Mouse (Mus musculus) small intestine, adult 2 months (tissue): ENCODE results near the gene Rapgef3. TPM values are rescaled to one million over a fixed set of nuclear protein-coding genes. Genes with fewer than 3 reads are reported as not detected.

Source experiments
- H3K27ac ChIP-seq: fragments of 200-500 bp; 2 replicates; pipeline ENCODE4 v1.5.1; 2012; ENCODE audit warnings: low read depth, low read length, control low read depth, inconsistent platforms; ENCODE audit not compliant: insufficient read depth
- H3K27me3 ChIP-seq: fragments of 200-500 bp; 2 replicates; pipeline ENCODE4 v1.6.1; 2012; ENCODE audit warnings: mild to moderate bottlenecking, moderate library complexity, low read length, inconsistent platforms; ENCODE audit not compliant: control insufficient read depth, insufficient read depth
- H3K36me3 ChIP-seq: fragments of 200-500 bp; 2 replicates; pipeline ENCODE4 v1.6.1; 2012; ENCODE audit warnings: mild to moderate bottlenecking, low read length, control low read depth, inconsistent platforms; ENCODE audit not compliant: control insufficient read depth, insufficient read depth
- H3K4me1 ChIP-seq: fragments of 200-500 bp; 2 replicates; pipeline ENCODE4 v1.6.1; 2012; ENCODE audit warnings: low read length, inconsistent platforms, mixed read lengths; ENCODE audit not compliant: control insufficient read depth, insufficient read depth, insufficient read length
- H3K4me3 ChIP-seq: fragments of 200-500 bp; 2 replicates; pipeline ENCODE4 v1.5.1; 2012; ENCODE audit warnings: low read depth, mild to moderate bottlenecking, control low read depth, inconsistent platforms, low read length, moderate library complexity
- CTCF ChIP-seq: fragments of 200-500 bp; IDR thresholded peaks from 2 replicates; pipeline ENCODE4 v1.5.1; 2012; ENCODE audit warnings: low read depth, mild to moderate bottlenecking, control low read depth, inconsistent platforms, low read length, moderate library complexity, mixed read lengths; ENCODE audit not compliant: insufficient replicate concordance, insufficient read length; ENCODE audit errors: extremely low read depth
- POLR2A ChIP-seq: fragments of 200-500 bp; IDR thresholded peaks from 2 replicates; pipeline ENCODE4 v1.6.1; 2012; ENCODE audit warnings: low read depth, mild to moderate bottlenecking, control low read depth, inconsistent platforms, low read length, moderate library complexity
- WGBS: fragments of 180-500 bp; shearing (Covaris S2); methylation state at CpG from one replicate; pipeline ENCODE4 v1.1.7; 2018; 5-methylcytosine and 5-hydroxymethylcytosine counted together
- polyA plus RNA-seq: library from polyadenylated mRNA; depleted of rRNA; stranded (reverse); fragments of >200 nt; gene quantifications from 2 replicates; pipeline ENCODE4 v1.2.3, GENCODE M21; 2012

Rapgef3 gene
- polyA plus RNA-seq, 1 experiment, result 17.1 TPM

- 38% methylated on average over 10 of the region's 10 CpGs for WGBS
- Histone ChIP-seq H3K27ac (no peak overlapping the region), H3K36me3 (no peaks in the 10 kb centered on the region), H3K27me3 (no peaks in the 10 kb centered on the region), H3K4me1 (peaks cover 11% of the 10 kb centered on the region; the same call in 1 of the 2 replicates), H3K4me3 (no peak overlapping the region)
- TF ChIP-seq POLR2A (no peak), CTCF (no peak)
Measured at GRCm38 (mm10) chr15:97746278-97746677, 21.5 kb downstream of the Rapgef3 start.

GRCm38 (mm10) chr15:97745331-97745730, 22.4 kb downstream of the Rapgef3 start:
- no peak overlapping the region for H3K27ac ChIP-seq
- WGBS, result 48% methylated on average over 10 of the region's 10 CpGs
- TF ChIP-seq CTCF, result no peak
- TF ChIP-seq POLR2A, result no peak
- H3K4me1 ChIP-seq, result peaks cover 6% of the 10 kb centered on the region; the same call in 1 of the 2 replicates
- H3K27me3 ChIP-seq, result no peaks in the 10 kb centered on the region
- no peaks in the 10 kb centered on the region for H3K36me3 ChIP-seq
- H3K4me3 ChIP-seq, result no peak overlapping the region

- H3K27ac ChIP-seq, result no peak overlapping the region
- H3K4me3 ChIP-seq, result no peak overlapping the region
- 66% methylated on average over 10 of the region's 10 CpGs for WGBS
- no peaks in the 10 kb centered on the region for H3K36me3 ChIP-seq
- TF ChIP-seq CTCF (no peak), POLR2A (no peak)
- peaks cover 5% of the 10 kb centered on the region; the same call in 1 of the 2 replicates for H3K4me1 ChIP-seq
- no peaks in the 10 kb centered on the region for H3K27me3 ChIP-seq
Measured at GRCm38 (mm10) chr15:97744930-97745329, 22.8 kb downstream of the Rapgef3 start.

GRCm38 (mm10) chr15:97743961-97744525, 23.7 kb downstream of the Rapgef3 start:
- TF ChIP-seq POLR2A (no peak), CTCF (no peak)
- Histone ChIP-seq H3K27me3 (no peaks in the 10 kb centered on the region), H3K4me1 (peaks cover 5% of the 10 kb centered on the region; the same call in 1 of the 2 replicates), H3K27ac (no peak overlapping the region), H3K36me3 (no peaks in the 10 kb centered on the region), H3K4me3 (no peak overlapping the region)
- WGBS, result 65% methylated on average over 12 of the region's 12 CpGs

- Histone ChIP-seq H3K27ac (no peak overlapping the region), H3K4me3 (no peak overlapping the region), H3K36me3 (no peaks in the 10 kb centered on the region), H3K27me3 (no peaks in the 10 kb centered on the region), H3K4me1 (peaks cover 5% of the 10 kb centered on the region; the same call in 1 of the 2 replicates)
- WGBS, result 70% methylated on average over 5 of the region's 5 CpGs
- TF ChIP-seq POLR2A (no peak), CTCF (no peak)
Measured at GRCm38 (mm10) chr15:97743210-97743609, 24.6 kb downstream of the Rapgef3 start.

GRCm38 (mm10) chr15:97742600-97742999, 25.2 kb downstream of the Rapgef3 start:
- H3K27ac ChIP-seq, result no peak overlapping the region
- WGBS, result 80% methylated on average over 4 of the region's 4 CpGs
- no peaks in the 10 kb centered on the region for H3K27me3 ChIP-seq
- H3K4me3 ChIP-seq, result no peak overlapping the region
- TF ChIP-seq POLR2A (no peak), CTCF (no peak)
- no peaks in the 10 kb centered on the region for H3K36me3 ChIP-seq
- H3K4me1 ChIP-seq, result peaks cover 5% of the 10 kb centered on the region; the same call in 1 of the 2 replicates

GRCm38 (mm10) chr15:97742074-97742473, 25.7 kb downstream of the Rapgef3 start:
- Histone ChIP-seq H3K4me3 (no peak overlapping the region), H3K27ac (no peak overlapping the region), H3K36me3 (no peaks in the 10 kb centered on the region), H3K27me3 (no peaks in the 10 kb centered on the region), H3K4me1 (peaks cover 5% of the 10 kb centered on the region; the same call in 1 of the 2 replicates)
- TF ChIP-seq POLR2A (no peak), CTCF (no peak)
- 54% methylated on average over 7 of the region's 7 CpGs for WGBS

- WGBS, result 76% methylated on average over 12 of the region's 12 CpGs
- H3K27ac ChIP-seq, result no peak overlapping the region
Measured at GRCm38 (mm10) chr15:97741662-97742061, 26.1 kb downstream of the Rapgef3 start.

More at GRCm38 (mm10) chr15:97741662-97742061, 26.1 kb downstream of the Rapgef3 start:
- H3K4me3 ChIP-seq, result no peak overlapping the region
- TF ChIP-seq POLR2A (no peak), CTCF (no peak)
- H3K36me3 ChIP-seq, result no peaks in the 10 kb centered on the region
- no peaks in the 10 kb centered on the region for H3K27me3 ChIP-seq
- peaks cover 5% of the 10 kb centered on the region; the same call in 1 of the 2 replicates for H3K4me1 ChIP-seq
